Mouse (Mus musculus): ENCODE data around the gene Eddm3b. TPM values are rescaled to one million over a fixed set of nuclear protein-coding genes. Genes with fewer than 3 reads are reported as not detected.

Gene Eddm3b
- not detected for total RNA-seq (2023)

DNA sequence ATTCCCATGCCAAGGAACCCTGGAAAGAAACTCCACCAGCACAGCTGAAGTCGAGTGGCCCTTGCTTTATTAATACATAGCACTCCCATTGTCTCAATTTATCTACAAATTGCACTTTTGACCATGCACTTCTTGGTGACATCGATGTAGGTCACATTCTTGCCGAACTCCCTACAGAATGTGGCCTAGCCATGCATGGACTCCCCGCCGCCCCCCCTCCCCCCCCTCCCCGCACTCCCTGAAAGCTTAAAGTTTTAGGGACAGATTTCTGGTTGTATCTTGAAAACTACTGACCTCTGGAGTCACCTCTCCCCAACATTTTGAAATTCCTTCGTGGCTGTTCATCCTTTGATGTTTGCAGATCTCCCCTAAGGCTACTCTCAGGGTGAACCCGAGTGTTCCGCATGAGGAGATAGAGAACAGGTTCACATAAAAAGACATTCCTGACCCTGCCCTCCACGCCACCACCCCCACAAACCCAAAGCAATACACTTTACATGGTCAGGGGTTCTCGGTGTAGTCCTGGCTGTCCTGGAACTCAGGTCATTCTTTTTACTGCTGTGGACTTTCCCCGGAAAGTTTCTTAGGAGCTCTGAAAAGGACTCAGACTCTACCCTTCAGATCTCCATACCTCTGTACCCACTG is at the start of gene Eddm3b:
TSS of gene Eddm3b (plus strand) at position 511 of the 645 bp plus-strand sequence.

DNA sequence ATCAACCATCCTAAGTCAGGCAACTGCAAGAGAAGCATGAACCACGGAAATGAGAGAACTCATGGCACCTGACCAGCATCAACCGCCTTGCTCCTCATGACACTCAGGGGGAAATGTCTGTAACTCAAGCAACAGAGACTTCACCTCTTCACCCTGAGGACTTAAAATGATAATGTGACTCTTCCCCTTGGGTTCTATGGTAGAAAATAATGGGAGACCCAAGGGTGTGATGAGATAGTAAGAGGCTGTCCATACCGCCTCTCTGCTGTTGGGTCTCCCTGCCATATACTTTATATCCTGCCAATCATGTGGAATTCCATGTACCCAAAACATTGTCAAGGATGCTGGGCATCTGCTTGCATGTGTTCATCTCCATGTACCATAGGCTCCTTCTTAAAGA is 39.9 kb upstream of the Eddm3b start, which contains the start of gene Olfr750:
TSS of gene Olfr750 (minus strand) at position 101 of the 400 bp plus-strand sequence.

DNA sequence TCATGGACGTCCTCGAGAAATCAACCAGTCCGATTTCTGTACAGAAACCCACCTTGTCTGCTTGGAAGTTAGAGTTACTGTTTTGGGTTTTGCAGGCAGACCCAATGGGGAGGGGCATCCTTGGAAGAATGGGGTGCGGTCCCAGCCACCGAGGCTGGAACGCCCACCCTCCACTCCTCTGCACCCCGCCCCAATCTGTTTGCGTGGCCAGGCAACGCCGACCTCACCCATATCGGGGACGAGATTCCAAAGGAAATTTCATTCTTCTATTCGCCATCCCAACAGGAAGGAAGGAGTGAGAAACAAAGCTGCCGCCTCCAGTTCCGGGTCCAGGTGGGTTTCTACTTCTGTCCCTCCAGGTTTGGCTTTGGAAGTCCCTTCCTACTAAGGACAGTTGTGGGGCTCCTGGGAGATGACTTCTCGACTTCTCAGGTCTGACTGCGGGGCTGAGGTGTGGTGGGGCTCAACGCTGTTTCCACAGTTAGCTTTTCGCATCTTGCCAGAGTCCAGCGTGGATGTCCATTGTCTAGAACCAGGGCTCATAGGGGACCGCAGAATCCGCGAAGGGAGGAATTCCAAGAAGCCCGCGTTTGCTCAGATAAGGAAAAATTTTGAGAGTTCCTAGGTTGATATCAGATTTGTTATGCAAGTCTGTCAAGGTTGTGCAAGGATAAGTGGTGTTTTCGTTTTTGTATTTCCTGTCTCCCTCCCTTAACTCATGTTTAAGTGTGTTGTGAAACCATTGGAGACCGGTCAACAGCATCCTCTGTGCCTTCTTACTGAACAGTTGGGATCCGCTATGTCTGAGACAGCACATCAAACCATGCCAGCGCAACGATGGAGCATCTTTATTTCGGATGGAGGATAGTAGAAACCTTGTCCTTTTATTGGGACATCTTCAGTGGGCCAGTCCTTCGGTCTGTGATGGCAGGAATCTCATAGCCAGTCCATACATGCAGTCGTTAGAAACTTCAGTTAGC is 23.0 kb upstream of the Eddm3b start, which contains the start of the genes Rnase4 and Ang:
TSS of gene Rnase4 (plus strand) at position 157 of the 980 bp plus-strand sequence.
TSS of gene Ang (plus strand) at position 230 of the 980 bp plus-strand sequence.

DNA sequence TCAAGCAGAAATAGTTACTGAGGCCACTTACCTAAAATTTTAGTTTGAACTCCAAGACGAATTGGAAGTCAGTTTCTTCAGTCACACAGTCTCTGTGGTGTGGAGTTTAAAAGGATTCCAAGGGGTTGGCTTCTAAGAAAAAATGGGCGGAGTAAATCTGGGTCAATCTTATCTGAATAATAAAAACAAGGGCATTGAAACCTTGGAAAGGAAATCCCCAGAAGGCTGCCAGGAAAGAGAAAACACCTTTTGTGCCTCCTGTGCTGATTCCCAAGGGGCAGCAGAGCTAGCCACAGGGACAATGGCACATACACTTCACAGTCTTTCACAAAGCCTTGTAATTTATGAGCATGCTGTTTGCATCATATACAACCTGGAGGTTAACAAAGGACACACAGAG is 32.5 kb downstream of the Eddm3b start, which contains the start of gene Rnase1:
TSS of gene Rnase1 (minus strand) at position 101 of the 400 bp plus-strand sequence.

DNA sequence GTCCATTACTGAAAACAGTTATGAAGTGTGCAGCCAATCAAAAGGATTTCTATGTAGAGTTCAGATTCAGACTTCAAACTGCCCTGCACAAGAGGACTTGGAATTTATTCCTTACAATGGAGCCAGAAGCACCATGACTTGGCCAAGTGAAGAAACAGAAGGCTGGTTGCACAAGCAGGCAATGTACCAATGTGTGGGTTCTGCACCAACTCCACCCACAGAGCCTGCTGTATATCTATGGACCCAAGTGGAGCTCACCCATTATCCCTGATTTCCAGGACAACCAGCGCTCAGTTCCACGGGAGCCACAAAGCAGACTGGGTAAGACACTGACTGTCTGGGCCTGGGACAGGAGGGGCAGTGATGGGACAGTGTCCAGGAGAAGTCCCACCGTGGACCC is 47.8 kb downstream of the Eddm3b start, which contains the start of gene Rnase2b:
TSS of gene Rnase2b (plus strand) at position 285 of the 400 bp plus-strand sequence.

Other genes starting within 250 kb of the Eddm3b start
- 100 to 1,000 TPM; 191 to 197 TPM for gene Tep1, start 243.9 kb upstream of the Eddm3b start, total RNA-seq (2023)
- gene Klhl33, start 216.9 kb upstream of the Eddm3b start, total RNA-seq (2023) = under 1 TPM; 0.79 to 0.94 TPM
- 10 to 100 TPM; 43.9 to 48.1 TPM for gene Osgep, start 189.5 kb upstream of the Eddm3b start, total RNA-seq (2023)
- gene Apex1, start 189.5 kb upstream of the Eddm3b start, total RNA-seq (2023) = 10 to 100 TPM; 26.9 to 33.2 TPM
- gene Pip4p1, start 183.6 kb upstream of the Eddm3b start, total RNA-seq (2023) = 100 to 1,000 TPM; 146 TPM
- gene Pnp, start 183.3 kb upstream of the Eddm3b start, total RNA-seq (2023) = 10 to 100 TPM; 71.3 to 77.4 TPM
- 10 to 100 TPM; 60.0 to 85.2 TPM for gene Gm49342, start 169.9 kb upstream of the Eddm3b start, total RNA-seq (2023)
- 1 to 10 TPM; 3.4 to 4.7 TPM for gene Pnp2, start 158.4 kb upstream of the Eddm3b start, total RNA-seq (2023)
- not detected for gene Rnase10, start 106.7 kb upstream of the Eddm3b start, total RNA-seq (2023)
- gene Rnase9, start 72.6 kb upstream of the Eddm3b start, total RNA-seq (2023) = not detected
- gene Rnase11, start 64.3 kb upstream of the Eddm3b start, total RNA-seq (2023) = not detected
- 1 to 10 TPM; 1.8 to 3.1 TPM for gene Rnase12, start 56.8 kb upstream of the Eddm3b start, total RNA-seq (2023)
- gene Olfr750, start 40.0 kb upstream of the Eddm3b start, total RNA-seq (2023) = not detected
- gene Rnase4, start 23.3 kb upstream of the Eddm3b start, total RNA-seq (2023) = 10 to 100 TPM; 19.2 to 20.8 TPM
- 1 to 10 TPM; 8.5 to 9.2 TPM for gene Ang, start 23.3 kb upstream of the Eddm3b start, total RNA-seq (2023)
- gene Rnase6, start 9.5 kb downstream of the Eddm3b start, total RNA-seq (2023) = 100 to 1,000 TPM; 121 to 138 TPM
- gene Rnase1, start 32.4 kb downstream of the Eddm3b start, total RNA-seq (2023) = under 1 TPM; 0.50 to 0.73 TPM
- 1 to 10 TPM; 1.2 to 1.4 TPM for gene Rnase2b, start 47.8 kb downstream of the Eddm3b start, total RNA-seq (2023)
- not detected for gene Ang2, start 84.7 kb downstream of the Eddm3b start, total RNA-seq (2023)
- not detected for gene Ear14, start 89.0 kb downstream of the Eddm3b start, total RNA-seq (2023)
- 10 to 100 TPM; 33.8 to 34.0 TPM for gene Rnase2a, start 141.7 kb downstream of the Eddm3b start, total RNA-seq (2023)
- not detected for gene Gm7247, start 247.3 kb downstream of the Eddm3b start, total RNA-seq (2023)

Measured in monocyte, adult 59 days (primary cell).